Mouse (Mus musculus) forebrain, embryonic 15.5 days (tissue): ENCODE measurements around the gene Prdm16. TPM values are rescaled to one million over a fixed set of nuclear protein-coding genes. Genes with fewer than 3 reads are reported as not detected.

ENCODE experiments used
- ATAC-seq: fragments of 200-750 bp; cut with Nextera tagmentation; replicated peaks from 2 replicates; pipeline ENCODE4 v1.8.0; 2017; ENCODE audit warnings: mild to moderate bottlenecking, moderate TSS enrichment, moderate library complexity
- H3K27ac ChIP-seq: fragments of 300-500 bp; sonication (generic); replicated peaks from 2 replicates; pipeline ENCODE4 v1.5.1; 2015; ENCODE audit warnings: mild to moderate bottlenecking, inconsistent platforms
- H3K27me3 ChIP-seq: fragments of 300-500 bp; sonication (generic); 2 replicates; pipeline ENCODE4 v1.6.1; 2015; ENCODE audit warnings: inconsistent platforms
- H3K36me3 ChIP-seq: fragments of 300-500 bp; sonication (generic); 2 replicates; pipeline ENCODE4 v1.6.1; 2015; ENCODE audit warnings: mild to moderate bottlenecking, inconsistent platforms
- H3K4me1 ChIP-seq: fragments of 300-500 bp; sonication (generic); 2 replicates; pipeline ENCODE4 v1.6.1; 2015; ENCODE audit warnings: inconsistent platforms
- H3K4me2 ChIP-seq: fragments of 300-500 bp; sonication (generic); replicated peaks from 2 replicates; pipeline ENCODE4 v1.6.1; 2015; ENCODE audit warnings: mild to moderate bottlenecking, inconsistent platforms
- H3K4me3 ChIP-seq: fragments of 300-500 bp; sonication (generic); 2 replicates; pipeline ENCODE4 v1.5.1; 2015; ENCODE audit warnings: mild to moderate bottlenecking, inconsistent platforms
- H3K9ac ChIP-seq: fragments of 300-500 bp; sonication (generic); replicated peaks from 2 replicates; pipeline ENCODE4 v1.6.1; 2015; ENCODE audit warnings: mild to moderate bottlenecking, inconsistent platforms
- H3K9me3 ChIP-seq: fragments of 300-500 bp; sonication (generic); 2 replicates; pipeline ENCODE4 v1.6.1; 2016; ENCODE audit warnings: inconsistent platforms
- WGBS: fragments of 180-500 bp; shearing (Covaris S2); methylation state at CpG from one replicate; pipeline ENCODE4 v1.1.7; 2015; ENCODE audit warnings: mixed read lengths; 5-methylcytosine and 5-hydroxymethylcytosine counted together
- polyA plus RNA-seq: library from polyadenylated mRNA; unstranded; fragments of >200 nt; fragmentation: Nextera tagmentation; extraction: Ambion mirVana; gene quantifications from 2 replicates; pipeline ENCODE4 v1.2.1, GENCODE M21; 2015

Gene Prdm16
- polyA plus RNA-seq, 1 experiment from 2014 or later, result 33.5 TPM

GRCm38 (mm10) chr4:154623241-154623640 is 13.4 kb downstream of the Prdm16 start:
- WGBS, result 61% methylated on average over 3 of the region's 3 CpGs
- Histone ChIP-seq H3K36me3 (no peaks in the 10 kb centered on the region), H3K4me3 (no peak overlapping the region), H3K9ac (no peak overlapping the region), H3K4me2 (no peak overlapping the region), H3K27ac (no peak overlapping the region), H3K9me3 (no peaks in the 10 kb centered on the region), H3K27me3 (no peaks in the 10 kb centered on the region), H3K4me1 (peaks cover 51% of the 10 kb centered on the region)
- ATAC-seq, result no peak

GRCm38 (mm10) chr4:154622521-154622920 is 14.2 kb downstream of the Prdm16 start:
- WGBS, result 89% methylated on average over 4 of the region's 4 CpGs
- no peak for ATAC-seq
- H3K4me2 ChIP-seq, result no peak overlapping the region

GRCm38 (mm10) chr4:154611167-154611566 is 25.5 kb downstream of the Prdm16 start:
- Histone ChIP-seq H3K9me3 (no peaks in the 10 kb centered on the region), H3K4me1 (no peaks in the 10 kb centered on the region), H3K9ac (no peak overlapping the region), H3K27me3 (no peaks in the 10 kb centered on the region), H3K36me3 (no peaks in the 10 kb centered on the region), H3K4me3 (no peak overlapping the region), H3K27ac (no peak overlapping the region), H3K4me2 (no peak overlapping the region)
- ATAC-seq, result no peak
- WGBS, result 81% methylated on average over 10 of the region's 10 CpGs

More at GRCm38 (mm10) chr4:154622521-154622920, 14.2 kb downstream of the Prdm16 start:
- Histone ChIP-seq H3K4me3 (no peak overlapping the region), H3K4me1 (peaks cover 45% of the 10 kb centered on the region), H3K9me3 (no peaks in the 10 kb centered on the region), H3K36me3 (no peaks in the 10 kb centered on the region), H3K27ac (no peak overlapping the region), H3K9ac (no peak overlapping the region), H3K27me3 (no peaks in the 10 kb centered on the region)

- H3K4me3 ChIP-seq, result no peak overlapping the region
- no peaks in the 10 kb centered on the region for H3K9me3 ChIP-seq
- H3K9ac ChIP-seq, result no peak overlapping the region
- 92% methylated on average over 5 of the region's 5 CpGs for WGBS
- H3K4me1 ChIP-seq, result peaks cover 16% of the 10 kb centered on the region
- H3K27me3 ChIP-seq, result no peaks in the 10 kb centered on the region
- H3K4me2 ChIP-seq, result no peak overlapping the region
- ATAC-seq, result no peak
- no peak overlapping the region for H3K27ac ChIP-seq
- no peaks in the 10 kb centered on the region for H3K36me3 ChIP-seq
These were observed 28.9 kb downstream of the Prdm16 start for GRCm38 (mm10) chr4:154607724-154608123.

- Histone ChIP-seq H3K36me3 (no peaks in the 10 kb centered on the region), H3K4me3 (no peak overlapping the region), H3K4me2 (no peak overlapping the region), H3K4me1 (peaks cover 49% of the 10 kb centered on the region), H3K27me3 (no peaks in the 10 kb centered on the region), H3K27ac (peak overlapping the region; percentile 81), H3K9me3 (no peaks in the 10 kb centered on the region), H3K9ac (no peak overlapping the region)
- ATAC-seq, result no peak
- 53% methylated on average over 7 of the region's 7 CpGs for WGBS
These were observed 32.2 kb downstream of the Prdm16 start for GRCm38 (mm10) chr4:154604442-154604830.

GRCm38 (mm10) chr4:154603663-154604441 is 32.8 kb downstream of the Prdm16 start:
- H3K9ac ChIP-seq, result no peak overlapping the region
- peak overlapping the region; percentile 81 for H3K27ac ChIP-seq
- H3K4me3 ChIP-seq, result no peak overlapping the region
- H3K4me2 ChIP-seq, result no peak overlapping the region
- WGBS, result 6% methylated on average over 25 of the region's 25 CpGs
- H3K27me3 ChIP-seq, result no peaks in the 10 kb centered on the region
- H3K9me3 ChIP-seq, result no peaks in the 10 kb centered on the region
- peak; percentile 49 for ATAC-seq
- H3K4me1 ChIP-seq, result peaks cover 55% of the 10 kb centered on the region
- no peaks in the 10 kb centered on the region for H3K36me3 ChIP-seq

- no peak overlapping the region for H3K9ac ChIP-seq
- H3K27ac ChIP-seq, result peak overlapping the region; percentile 81
- no peak for ATAC-seq
- no peak overlapping the region for H3K4me2 ChIP-seq
- H3K4me1 ChIP-seq, result peaks cover 69% of the 10 kb centered on the region
- H3K36me3 ChIP-seq, result no peaks in the 10 kb centered on the region
- WGBS, result 38% methylated on average over 10 of the region's 10 CpGs
- H3K27me3 ChIP-seq, result no peaks in the 10 kb centered on the region
- no peaks in the 10 kb centered on the region for H3K9me3 ChIP-seq
- no peak overlapping the region for H3K4me3 ChIP-seq
These were observed 34.3 kb downstream of the Prdm16 start for GRCm38 (mm10) chr4:154602409-154602808.

GRCm38 (mm10) chr4:154601006-154601405 is 35.7 kb downstream of the Prdm16 start:
- H3K9ac ChIP-seq, result no peak overlapping the region
- H3K36me3 ChIP-seq, result no peaks in the 10 kb centered on the region
- no peak overlapping the region for H3K4me3 ChIP-seq
- no peaks in the 10 kb centered on the region for H3K9me3 ChIP-seq
- H3K4me2 ChIP-seq, result no peak overlapping the region
- H3K27me3 ChIP-seq, result no peaks in the 10 kb centered on the region
- H3K4me1 ChIP-seq, result peaks cover 76% of the 10 kb centered on the region
- ATAC-seq, result no peak
- peak overlapping the region; percentile 81 for H3K27ac ChIP-seq
- WGBS, result 19% methylated on average over 3 of the region's 3 CpGs

GRCm38 (mm10) chr4:154599977-154600376 is 36.7 kb downstream of the Prdm16 start:
- Histone ChIP-seq H3K4me1 (peaks cover 81% of the 10 kb centered on the region), H3K9me3 (no peaks in the 10 kb centered on the region), H3K27ac (peak overlapping the region; percentile 81), H3K4me2 (no peak overlapping the region), H3K4me3 (no peak overlapping the region), H3K36me3 (no peaks in the 10 kb centered on the region), H3K9ac (no peak overlapping the region), H3K27me3 (no peaks in the 10 kb centered on the region)
- 5% methylated on average over 10 of the region's 10 CpGs for WGBS
- ATAC-seq, result peak; percentile 66; the same call in 1 of the 2 replicates

GRCm38 (mm10) chr4:154598357-154598756 is 38.3 kb downstream of the Prdm16 start:
- Histone ChIP-seq H3K36me3 (no peaks in the 10 kb centered on the region), H3K9ac (no peak overlapping the region), H3K4me2 (no peak overlapping the region), H3K4me1 (peaks cover 87% of the 10 kb centered on the region), H3K4me3 (no peak overlapping the region), H3K9me3 (no peaks in the 10 kb centered on the region), H3K27me3 (0 out of 2 replicates have a peak, but pooled peaks cover under 1% of the 10 kb centered on the region), H3K27ac (0 out of 2 replicates have a peak overlapping the region, but pooled peaks have one; percentile 81)
- 34% methylated on average over 7 of the region's 7 CpGs for WGBS
- no peak for ATAC-seq

GRCm38 (mm10) chr4:154596805-154597204 is 39.9 kb downstream of the Prdm16 start:
- 35% methylated on average over 4 of the region's 4 CpGs for WGBS

GRCm38 (mm10) chr4:154594761-154595556 is 41.7 kb downstream of the Prdm16 start:
- Histone ChIP-seq H3K27ac (peak overlapping the region; percentile 81), H3K36me3 (no peaks in the 10 kb centered on the region), H3K27me3 (0 out of 2 replicates have a peak, but pooled peaks cover 4% of the 10 kb centered on the region), H3K4me2 (peak overlapping the region; percentile 27; the same call in 1 of the 2 replicates), H3K9ac (0 out of 2 replicates have a peak overlapping the region, but pooled peaks have one; percentile 4), H3K4me3 (no peak overlapping the region), H3K4me1 (peaks cover 72% of the 10 kb centered on the region), H3K9me3 (no peaks in the 10 kb centered on the region)
- peak; percentile 42 for ATAC-seq
- 10% methylated on average over 21 of the region's 21 CpGs for WGBS

More at GRCm38 (mm10) chr4:154596805-154597204, 39.9 kb downstream of the Prdm16 start:
- Histone ChIP-seq H3K36me3 (no peaks in the 10 kb centered on the region), H3K4me1 (peaks cover 84% of the 10 kb centered on the region), H3K9me3 (no peaks in the 10 kb centered on the region), H3K9ac (no peak overlapping the region), H3K4me3 (no peak overlapping the region), H3K27ac (no peak overlapping the region), H3K4me2 (no peak overlapping the region), H3K27me3 (0 out of 2 replicates have a peak, but pooled peaks cover 4% of the 10 kb centered on the region)
- no peak for ATAC-seq
